In genomic region chrX:136992978-136993547, GRCm38 (mm10) we compare ENCODE assay signal across 9 mouse cellular contexts. TPM values are rescaled to one million over a fixed set of nuclear protein-coding genes. Genes with fewer than 3 reads are reported as not detected.
DNase-seq lines count a peak whose midpoint lies in the region; ATAC-seq and TF ChIP-seq lines count a peak whose summit lies in the region.
"Had no signal": no experiment of that assay in that cellular context is flagged by ENCODE, and none has a peak within 500 bp of the region (broad histone marks: within the 10 kb centered on the region; RNA-seq: fewer than 3 reads in every experiment).

Gene Zcchc18, plus strand, starts transcription at chrX:136993155.

- WGBS in forebrain, embryonic 16.5 days, result 20% methylated on average over 26 of the region's 26 CpGs
- 28% methylated on average over 26 of the region's 26 CpGs for WGBS in lung, adult 2 months

- H3K4me2 ChIP-seq in forebrain, embryonic 16.5 days (ENCODE audit: low read length), result peak within 1 kb of the TSS; percentile 60

- peak within 1 kb of the TSS; percentile 63 for H3K4me3 ChIP-seq in forebrain, embryonic 16.5 days (replicated peaks; ENCODE audit: low read length)
- H3K4me3 ChIP-seq in lung, adult 2 months (replicated peaks; ENCODE audit: extremely low read depth, low read depth, low read length), result peak within 1 kb of the TSS; percentile 52

- TF ChIP-seq CTCF in lung, adult 2 months (IDR thresholded peaks at IDR 0.05; ENCODE audit: insufficient read depth, low read length), result no peak

- H3K36me3 ChIP-seq in forebrain, embryonic 16.5 days (ENCODE audit: control insufficient read depth, insufficient read depth), result no peaks in the 10 kb centered on the region

- peak within 1 kb of the TSS; percentile 92 for H3K27ac ChIP-seq in forebrain, embryonic 16.5 days (ENCODE audit: low read length)

- H3K9ac ChIP-seq in forebrain, embryonic 16.5 days (replicated peaks; ENCODE audit: low read depth, low read length), result peak within 1 kb of the TSS; percentile 73

- H3K9me3 ChIP-seq in forebrain, embryonic 16.5 days (ENCODE audit: control insufficient read depth, low read length), result no peaks in the 10 kb centered on the region

- peaks cover 14% of the 10 kb centered on the region for H3K4me1 ChIP-seq in forebrain, embryonic 16.5 days (replicated peaks; ENCODE audit: control insufficient read depth, insufficient read depth, low read length)
- H3K4me1 ChIP-seq in lung, adult 2 months (ENCODE audit: control insufficient read depth, insufficient read depth, low read length), result peaks cover 3% of the 10 kb centered on the region; the same call in 1 of the 2 replicates

- peak; percentile 42 to 50 for DNase-seq in CD8-positive naive resting alpha-beta T cell, adult 2 months (ENCODE audit: low read depth in 2 of 2, low spot score in 2 of 2)
- DNase-seq in cerebellum, adult 11 months, result peak; percentile 78
- DNase-seq in heart, postnatal 4 days, result peak; percentile 45
- DNase-seq in layer of hippocampus, adult 9-10 months (ENCODE audit: low spot score), result peak; percentile 56
- peak; percentile 14 for DNase-seq in lung, adult 2 months
- DNase-seq in testis, postnatal 14 days (ENCODE audit: low spot score), result peak; percentile 65

- no peaks in the 10 kb centered on the region for H3K27me3 ChIP-seq in forebrain, embryonic 16.5 days (replicated peaks; ENCODE audit: control insufficient read depth, insufficient read depth, low read length)
- H3K27me3 ChIP-seq: Patski had no signal

- no peak for TF ChIP-seq POLR2A in lung, adult 2 months (IDR thresholded peaks at IDR 0.05; ENCODE audit: borderline replicate concordance, extremely low read depth, low read depth, low read length)

- ATAC-seq in forebrain, embryonic 16.5 days, result peak; percentile 99
- peak; percentile 89 for ATAC-seq in neutrophil, adult 5-6 weeks (ENCODE audit: extremely low read depth, insufficient number of reproducible peaks, low FRiP score, poor library complexity, severe bottlenecking)
- ATAC-seq: Patski had no signal

RNA-seq across cellular contexts. Expression of gene Zcchc18, which starts in this region (rescaled TPM):
- polyA plus RNA-seq in forebrain, embryonic 16.5 days (2015; fragmentation: Nextera tagmentation; extraction: Ambion mirVana), result 315 and 386 TPM in 2 replicates
- under 1 TPM; 0.17 to 0.25 TPM for total RNA-seq in heart, postnatal 4 days (2021)
- 0.26 and 0.34 TPM in 2 replicates for polyA plus RNA-seq in lung, adult 2 months (2012; rRNA removed)
- total RNA-seq in neutrophil, adult 5-6 weeks (2017), result 6.9 and 8.6 TPM in 2 replicates

Comparison
In these comparisons a context has a peak if more than half of its experiments do, and no peak if none do; other contexts are left out.
1. Peak in every context shown above with its lines: DNase-seq, ATAC-seq, H3K4me3 ChIP-seq and H3K27ac ChIP-seq.
2. RNA of gene Zcchc18 (polyA plus RNA-seq): 315 to 386 TPM in forebrain, embryonic 16.5 days; 0.26 to 0.34 TPM in lung, adult 2 months; every median in the first group is over 100 times any median in the second.
3. Peak in DNase-seq in heart, postnatal 4 days; RNA of the gene not detected or under 1 TPM.
4. Peak in DNase-seq and H3K4me3 ChIP-seq in lung, adult 2 months; RNA of the gene not detected or under 1 TPM.
5. DNase-seq: peak in every context shown above with its lines; median percentile 78 in cerebellum, adult 11 months; 65 in testis, postnatal 14 days; 56 in layer of hippocampus, adult 9-10 months; 46 in CD8-positive naive resting alpha-beta T cell, adult 2 months; 45 in heart, postnatal 4 days; 14 in lung, adult 2 months.